Mouse (Mus musculus): ENCODE measurements around the gene Zranb3. TPM values are rescaled to one million over a fixed set of nuclear protein-coding genes. Genes with fewer than 3 reads are reported as not detected.
A peak's percentile ranks its signal among the peaks of the same experiment; 100 is the strongest.

Gene Zranb3
- polyA plus RNA-seq, 1 experiment from 2014 or later = 1.3 TPM

- no peak for DNase-seq
- Histone ChIP-seq H3K36me3 (replicated peaks; ENCODE audit: insufficient read depth, low read length) (no peaks in the 10 kb centered on the region), H3K27me3 (ENCODE audit: insufficient read depth, low read length) (no peaks in the 10 kb centered on the region), H3K9ac (replicated peaks) (no peak overlapping the region), H3K27ac (ENCODE audit: low read depth) (peak overlapping the region; percentile 56; the same call in 1 of the 2 replicates), H3K4me3 (ENCODE audit: low read depth, low read length) (no peak overlapping the region), H3K4me2 (ENCODE audit: low read depth, low read length) (no peak overlapping the region), H3K9me3 (ENCODE audit: low read length) (no peaks in the 10 kb centered on the region), H3K4me1 (ENCODE audit: insufficient read depth) (peaks cover 9% of the 10 kb centered on the region)
- no peak for ATAC-seq
- no peak for TF ChIP-seq CTCF (IDR thresholded peaks at IDR 0.05; ENCODE audit: low read depth)
- no peak for TF ChIP-seq EP300 (IDR thresholded peaks at IDR 0.05; ENCODE audit: low read depth)
- 68% methylated on average over 4 of the region's 4 CpGs for WGBS (ENCODE audit: insufficient replicate concordance)
Measured at GRCm38 (mm10) chr1:127989387-127989786, 113.5 kb downstream of the Zranb3 start.

GRCm38 (mm10) chr1:127988246-127988645 is 114.6 kb downstream of the Zranb3 start:
- peaks cover 9% of the 10 kb centered on the region for H3K4me1 ChIP-seq (ENCODE audit: insufficient read depth)
- H3K9ac ChIP-seq (replicated peaks) = no peak overlapping the region
- WGBS (ENCODE audit: insufficient replicate concordance) = 80% methylated on average over 3 of the region's 3 CpGs
- ATAC-seq (no peak), DNase-seq (no peak)
- no peaks in the 10 kb centered on the region for H3K27me3 ChIP-seq (ENCODE audit: insufficient read depth, low read length)
- H3K4me2 ChIP-seq (ENCODE audit: low read depth, low read length) = no peak overlapping the region
- no peaks in the 10 kb centered on the region for H3K36me3 ChIP-seq (replicated peaks; ENCODE audit: insufficient read depth, low read length)
- TF ChIP-seq CTCF (IDR thresholded peaks at IDR 0.05; ENCODE audit: low read depth) (no peak), EP300 (IDR thresholded peaks at IDR 0.05; ENCODE audit: low read depth) (no peak)
- H3K9me3 ChIP-seq (ENCODE audit: low read length) = no peaks in the 10 kb centered on the region
- no peak overlapping the region for H3K4me3 ChIP-seq (ENCODE audit: low read depth, low read length)
- H3K27ac ChIP-seq (ENCODE audit: low read depth) = no peak overlapping the region

GRCm38 (mm10) chr1:127985391-127985790 is 117.5 kb downstream of the Zranb3 start:
- peaks cover 7% of the 10 kb centered on the region for H3K4me1 ChIP-seq (ENCODE audit: insufficient read depth)

GRCm38 (mm10) chr1:127983274-127983993 is 119.4 kb downstream of the Zranb3 start:
- ATAC-seq (peak; percentile 31; the same call in 1 of the 2 replicates), DNase-seq (no peak)
- H3K27ac ChIP-seq (ENCODE audit: low read depth) = no peak overlapping the region
- H3K4me1 ChIP-seq (ENCODE audit: insufficient read depth) = no peaks in the 10 kb centered on the region
- H3K4me2 ChIP-seq (ENCODE audit: low read depth, low read length) = no peak overlapping the region
- H3K27me3 ChIP-seq (ENCODE audit: insufficient read depth, low read length) = no peaks in the 10 kb centered on the region
- H3K9ac ChIP-seq (replicated peaks) = no peak overlapping the region
- H3K9me3 ChIP-seq (ENCODE audit: low read length) = no peaks in the 10 kb centered on the region
- no peak overlapping the region for H3K4me3 ChIP-seq (ENCODE audit: low read depth, low read length)
- no peaks in the 10 kb centered on the region for H3K36me3 ChIP-seq (replicated peaks; ENCODE audit: insufficient read depth, low read length)
- TF ChIP-seq CTCF (IDR thresholded peaks at IDR 0.05; ENCODE audit: low read depth) (no peak), EP300 (IDR thresholded peaks at IDR 0.05; ENCODE audit: low read depth) (no peak)
- 75% methylated on average over 5 of the region's 5 CpGs for WGBS (ENCODE audit: insufficient replicate concordance)

More at GRCm38 (mm10) chr1:127985391-127985790, 117.5 kb downstream of the Zranb3 start:
- no peaks in the 10 kb centered on the region for H3K27me3 ChIP-seq (ENCODE audit: insufficient read depth, low read length)
- TF ChIP-seq EP300 (IDR thresholded peaks at IDR 0.05; ENCODE audit: low read depth) (no peak), CTCF (IDR thresholded peaks at IDR 0.05; ENCODE audit: low read depth) (no peak)
- H3K27ac ChIP-seq (ENCODE audit: low read depth) = no peak overlapping the region
- 79% methylated on average over 3 of the region's 3 CpGs for WGBS (ENCODE audit: insufficient replicate concordance)
- DNase-seq (no peak), ATAC-seq (no peak)
- H3K4me3 ChIP-seq (ENCODE audit: low read depth, low read length) = no peak overlapping the region
- H3K9me3 ChIP-seq (ENCODE audit: low read length) = no peaks in the 10 kb centered on the region
- no peak overlapping the region for H3K9ac ChIP-seq (replicated peaks)
- H3K36me3 ChIP-seq (replicated peaks; ENCODE audit: insufficient read depth, low read length) = no peaks in the 10 kb centered on the region
- no peak overlapping the region for H3K4me2 ChIP-seq (ENCODE audit: low read depth, low read length)

- no peak overlapping the region for H3K4me3 ChIP-seq (ENCODE audit: low read depth, low read length)
- TF ChIP-seq EP300 (IDR thresholded peaks at IDR 0.05; ENCODE audit: low read depth) (no peak), CTCF (IDR thresholded peaks at IDR 0.05; ENCODE audit: low read depth) (no peak)
- H3K9ac ChIP-seq (replicated peaks) = no peak overlapping the region
- H3K4me1 ChIP-seq (ENCODE audit: insufficient read depth) = no peaks in the 10 kb centered on the region
- 71% methylated on average over 3 of the region's 3 CpGs for WGBS (ENCODE audit: insufficient replicate concordance)
- H3K4me2 ChIP-seq (ENCODE audit: low read depth, low read length) = no peak overlapping the region
- no peaks in the 10 kb centered on the region for H3K27me3 ChIP-seq (ENCODE audit: insufficient read depth, low read length)
- DNase-seq (no peak), ATAC-seq (no peak)
- H3K27ac ChIP-seq (ENCODE audit: low read depth) = no peak overlapping the region
- no peaks in the 10 kb centered on the region for H3K9me3 ChIP-seq (ENCODE audit: low read length)
- no peaks in the 10 kb centered on the region for H3K36me3 ChIP-seq (replicated peaks; ENCODE audit: insufficient read depth, low read length)
Measured at GRCm38 (mm10) chr1:127982268-127982667, 120.6 kb downstream of the Zranb3 start.

- no peak overlapping the region for H3K27ac ChIP-seq (ENCODE audit: low read depth)
- no peaks in the 10 kb centered on the region for H3K27me3 ChIP-seq (ENCODE audit: insufficient read depth, low read length)
- 60% methylated on average over 2 of the region's 2 CpGs for WGBS (ENCODE audit: insufficient replicate concordance)
- H3K4me3 ChIP-seq (ENCODE audit: low read depth, low read length) = no peak overlapping the region
- no peak for ATAC-seq
- no peak overlapping the region for H3K9ac ChIP-seq (replicated peaks)
- H3K4me2 ChIP-seq (ENCODE audit: low read depth, low read length) = no peak overlapping the region
- no peaks in the 10 kb centered on the region for H3K4me1 ChIP-seq (ENCODE audit: insufficient read depth)
- TF ChIP-seq EP300 (IDR thresholded peaks at IDR 0.05; ENCODE audit: low read depth) (no peak), CTCF (IDR thresholded peaks at IDR 0.05; ENCODE audit: low read depth) (0 out of 2 replicates have a peak, but pooled peaks have one; percentile 1)
- H3K36me3 ChIP-seq (replicated peaks; ENCODE audit: insufficient read depth, low read length) = no peaks in the 10 kb centered on the region
- DNase-seq = no peak
- H3K9me3 ChIP-seq (ENCODE audit: low read length) = no peaks in the 10 kb centered on the region
Measured at GRCm38 (mm10) chr1:127980911-127981559, 121.8 kb downstream of the Zranb3 start.

Data from liver, postnatal 0 days (tissue).